Mouse (Mus musculus) CH12.LX (cell line): ENCODE measurements around the gene Maml1. TPM values are rescaled to one million over a fixed set of nuclear protein-coding genes. Genes with fewer than 3 reads are reported as not detected.
A peak's percentile ranks its signal among the peaks of the same experiment; 100 is the strongest.

Experiments
- DNase-seq: peaks from one replicate; pipeline ENCODE4 v3.0.0-alpha.2; 2013; ENCODE audit errors: extremely low read depth
- H3K27ac ChIP-seq: 2 replicates; pipeline ENCODE4 v1.5.1; 2012; ENCODE audit warnings: low read depth, mild to moderate bottlenecking, control low read depth, moderate library complexity; ENCODE audit not compliant: insufficient read depth
- H3K27me3 ChIP-seq: replicated peaks from 2 replicates; pipeline ENCODE3; 2012; ENCODE audit warnings: inconsistent platforms
- H3K36me3 ChIP-seq, 2 experiments: replicated peaks in 1 of 2; 2 replicates each; pipeline versions ENCODE3 to v1.6.1; 2012; ENCODE audit warnings: inconsistent platforms in 1 of 2, low read length in 1 of 2, mild to moderate bottlenecking in 1 of 2, mixed read lengths in 1 of 2, moderate library complexity in 1 of 2; ENCODE audit not compliant: control insufficient read depth in 1 of 2, insufficient read depth in 1 of 2
- H3K4me1 ChIP-seq, 2 experiments: 2 replicates each; pipeline ENCODE4 v1.6.1; 2012; ENCODE audit warnings: inconsistent platforms in 1 of 2, moderate library complexity in 1 of 2; ENCODE audit not compliant: insufficient read depth in 2 of 2, control insufficient read depth in 1 of 2
- H3K4me2 ChIP-seq: 2 replicates; pipeline ENCODE4 v1.6.1; 2012; ENCODE audit warnings: low read depth, mild to moderate bottlenecking, control low read depth; ENCODE audit not compliant: poor library complexity, insufficient read depth, severe bottlenecking
- H3K4me3 ChIP-seq, 3 experiments: fragments of 150-350 bp in 1 of 3; sonication (generic) in 1 of 3; replicated peaks in 1 of 3; 2 replicates each; pipeline versions ENCODE3 to v1.5.1; 2011 to 2012; ENCODE audit warnings: low read depth in 2 of 3, low read length in 2 of 3, mild to moderate bottlenecking in 2 of 3, moderate library complexity in 2 of 3, control low read depth in 1 of 3, improper control_type of control experiment in 1 of 3, inconsistent platforms in 1 of 3, mixed read lengths in 1 of 3; ENCODE audit not compliant: poor library complexity in 1 of 3
- H3K79me2 ChIP-seq: replicated peaks from 2 replicates; pipeline ENCODE4 v1.6.1; 2012; ENCODE audit warnings: mild to moderate bottlenecking, moderate library complexity; ENCODE audit not compliant: control insufficient read depth, poor library complexity, insufficient read depth, severe bottlenecking; ENCODE audit errors: extremely low read depth
- H3K9ac ChIP-seq: 2 replicates; pipeline ENCODE4 v1.6.1; 2012; ENCODE audit warnings: low read depth, mild to moderate bottlenecking, control low read depth, moderate library complexity; ENCODE audit not compliant: insufficient read depth
- H3K9me3 ChIP-seq: replicated peaks from 2 replicates; pipeline ENCODE3; 2012; ENCODE audit warnings: low read length, inconsistent platforms, mixed read lengths
- BHLHE40 ChIP-seq: IDR thresholded peaks from 2 replicates; pipeline ENCODE4 v1.6.1; 2011; ENCODE audit warnings: mild to moderate bottlenecking, low read depth, low read length, improper control_type of control experiment
- CHD1 ChIP-seq: IDR thresholded peaks from 2 replicates; pipeline ENCODE4 v1.6.1; 2012; ENCODE audit warnings: low read depth, low read length, improper control_type of control experiment, inconsistent platforms
- CHD2 ChIP-seq: IDR thresholded peaks from 2 replicates; pipeline ENCODE4 v1.6.1; 2011; ENCODE audit warnings: low read length, improper control_type of control experiment
- ELF1 ChIP-seq: IDR thresholded peaks from 2 replicates; pipeline ENCODE4 v1.6.1; 2014; ENCODE audit warnings: low read depth, mild to moderate bottlenecking, inconsistent platforms, low read length, improper control_type of control experiment
- GABPA ChIP-seq: IDR thresholded peaks from 2 replicates; pipeline ENCODE4 v1.6.1; 2012; ENCODE audit warnings: low read depth, low read length, improper control_type of control experiment, inconsistent platforms; ENCODE audit not compliant: insufficient replicate concordance
- HCFC1 ChIP-seq: IDR thresholded peaks from 2 replicates; pipeline ENCODE4 v1.6.1; 2012; ENCODE audit warnings: low read depth, mild to moderate bottlenecking, inconsistent platforms, low read length, improper control_type of control experiment
- IRF4 ChIP-seq: IDR thresholded peaks from 2 replicates; pipeline ENCODE4 v1.6.1; 2014; ENCODE audit warnings: low read depth, mild to moderate bottlenecking, inconsistent platforms, low read length, improper control_type of control experiment
- MXI1 ChIP-seq: IDR thresholded peaks from 2 replicates; pipeline ENCODE4 v1.6.1; 2011; ENCODE audit warnings: mild to moderate bottlenecking, low read depth, low read length, improper control_type of control experiment
- NELFE ChIP-seq: IDR thresholded peaks from 2 replicates; pipeline ENCODE4 v1.6.1; 2011; ENCODE audit warnings: low read depth, low read length, improper control_type of control experiment
- PAX5 ChIP-seq: IDR thresholded peaks from 2 replicates; pipeline ENCODE4 v1.6.1; 2012; ENCODE audit warnings: low read length, inconsistent platforms, mixed read lengths
- POLR2A ChIP-seq: IDR thresholded peaks from 2 replicates; pipeline ENCODE4 v1.6.1; 2011; ENCODE audit warnings: low read depth, mild to moderate bottlenecking, improper control_type of control experiment, low read length
- POLR2AphosphoS2 ChIP-seq: IDR thresholded peaks from 2 replicates; pipeline ENCODE4 v1.6.1; 2011; ENCODE audit warnings: low read depth, low read length, improper control_type of control experiment
- TCF12 ChIP-seq: IDR thresholded peaks from 2 replicates; pipeline ENCODE4 v1.6.1; 2014; ENCODE audit warnings: low read depth, mild to moderate bottlenecking, inconsistent platforms, low read length, improper control_type of control experiment
- UBTF ChIP-seq: IDR thresholded peaks from 2 replicates; pipeline ENCODE4 v1.6.1; 2012; ENCODE audit warnings: low read depth, mild to moderate bottlenecking, inconsistent platforms, low read length, improper control_type of control experiment, moderate library complexity
- USF1 ChIP-seq: IDR thresholded peaks from 2 replicates; pipeline ENCODE4 v1.6.1; 2014; ENCODE audit warnings: low read depth, mild to moderate bottlenecking, inconsistent platforms, low read length, improper control_type of control experiment
- ZC3H11A ChIP-seq: IDR thresholded peaks from 2 replicates; pipeline ENCODE4 v1.6.1; 2012; ENCODE audit warnings: low read depth, mild to moderate bottlenecking, inconsistent platforms, low read length, improper control_type of control experiment
- ZMIZ1 ChIP-seq: IDR thresholded peaks from 2 replicates; pipeline ENCODE4 v1.6.1; 2012; ENCODE audit warnings: low read depth, mild to moderate bottlenecking, inconsistent platforms, low read length, improper control_type of control experiment
- dilution Hi-C: fragments of 300-500 bp; cut with MboI; formaldehyde crosslinking; loops from 2 replicates; pipeline ENCODE4 v1.14.3; 2020; ENCODE audit warnings: low sequenced_read_pairs; ENCODE audit not compliant: extremely low pct_unique_long_range_greater_than_20kb, extremely low pct_ligation_motif_present
- in situ Hi-C: fragments of 300-500 bp; cut with MboI; formaldehyde crosslinking; loops from 3 replicates; pipeline ENCODE4 v1.14.3; 2019; ENCODE audit warnings: low sequenced_read_pairs, low pct_ligation_motif_present, low pct_unique_long_range_greater_than_20kb, mixed read lengths
- polyA plus RNA-seq: library from polyadenylated mRNA; unstranded; fragments of >175 nt; gene quantifications from 2 replicates; pipeline ENCODE4 v1.2.1, GENCODE M21; 2012; ENCODE audit warnings: low read depth; ENCODE audit not compliant: insufficient read length
- total RNA-seq, 2 experiments: library from RNA; depleted of rRNA; stranded (reverse); fragments of 300-350 nt in 1 of 2; fragments of >200 nt in 1 of 2; gene quantifications; 2 replicates each; pipeline ENCODE4 v1.2.3; 2012 to 2014

The Maml1 gene
- total and polyA plus RNA-seq, 3 experiments: 2.2 to 9.7 (median 5.4) TPM

DNA sequence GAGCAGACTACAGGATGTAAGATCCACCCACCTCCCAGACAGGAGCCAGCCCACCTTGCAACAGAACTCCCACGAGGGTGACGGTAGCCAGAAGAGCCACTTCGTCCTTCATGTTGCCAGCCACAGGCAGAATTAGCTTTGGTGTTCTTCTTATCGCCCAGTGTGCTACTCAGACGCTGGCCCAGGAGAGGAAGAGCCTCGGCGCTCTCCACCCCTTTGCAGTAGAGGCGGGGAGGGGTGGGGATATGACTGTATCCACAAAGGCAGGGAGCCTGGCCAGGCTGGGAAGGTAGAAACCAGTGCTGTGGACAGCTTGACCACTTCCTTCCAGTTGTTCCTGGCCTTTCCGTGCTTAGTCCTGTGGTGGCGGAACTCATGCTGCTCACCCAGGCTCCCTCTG lies 53.8 kb downstream of the Maml1 start, which contains the start of gene Ltc4s:
TSS of gene Ltc4s (minus strand) at position 293 of the 400 bp plus-strand sequence.
- H3K4me2 ChIP-seq: peak within 1 kb of the TSS; percentile 67
- in situ Hi-C loops (no loop called here), dilution Hi-C loops (no loop called here)
- peaks cover 18 to 29% of the 10 kb centered on the region in 2 experiments for H3K36me3 ChIP-seq
- no peaks in the 10 kb centered on the region for H3K27me3 ChIP-seq
- TF ChIP-seq USF1: no peak
- TF ChIP-seq PAX5: no peak
- TF ChIP-seq POLR2AphosphoS2: no peak
- DNase-seq: no peak
- no peak within 1 kb of the TSS for H3K27ac ChIP-seq
- H3K4me3 ChIP-seq: peak within 1 kb of the TSS in 2 of 3 experiments; percentile 56 to 64
- no peaks in the 10 kb centered on the region for H3K79me2 ChIP-seq
- H3K4me1 ChIP-seq: peaks cover 14 to 28% of the 10 kb centered on the region in 2 experiments
- H3K9me3 ChIP-seq: no peaks in the 10 kb centered on the region
- H3K9ac ChIP-seq: no peak within 1 kb of the TSS

GRCm38 (mm10) chr11:50236937-50237835 lies 54.9 kb downstream of the Maml1 start:
- Histone ChIP-seq H3K27ac (no peak overlapping the region), H3K9me3 (no peaks in the 10 kb centered on the region), H3K79me2 (no peaks in the 10 kb centered on the region), H3K4me3 (peak overlapping the region; percentile 56 to 70 (median 64)), H3K4me1 (peaks cover 14 to 28% of the 10 kb centered on the region in 2 experiments), H3K9ac (peak overlapping the region; percentile 2; the same call in 1 of the 2 replicates), H3K4me2 (peak overlapping the region; percentile 67), H3K27me3 (no peaks in the 10 kb centered on the region), H3K36me3 (peaks cover 29 to 40% of the 10 kb centered on the region in 2 experiments)
- TF ChIP-seq ZC3H11A: no peak
- no peak for TF ChIP-seq ZMIZ1
- peak; percentile 7; the same call in 1 of the 2 replicates for TF ChIP-seq TCF12
- TF ChIP-seq BHLHE40: 0 out of 2 replicates have a peak, but pooled peaks have one; percentile 8
- peak; percentile 31; the same call in 1 of the 2 replicates for TF ChIP-seq POLR2A
- peak; percentile 9 for TF ChIP-seq IRF4
- TF ChIP-seq ELF1: peak; percentile 83
- no peak for TF ChIP-seq CHD1
- TF ChIP-seq UBTF: 0 out of 2 replicates have a peak, but pooled peaks have one; percentile 11
- no peak for TF ChIP-seq HCFC1
- no peak for TF ChIP-seq POLR2AphosphoS2
- TF ChIP-seq GABPA: no peak
- no peak for TF ChIP-seq CHD2
- 0 out of 2 replicates have a peak, but pooled peaks have one; percentile 14 for TF ChIP-seq MXI1
- no peak for TF ChIP-seq NELFE
- peak; percentile 63 for DNase-seq
- dilution Hi-C loops (no loop called here), in situ Hi-C loops (no loop called here)
